Mouse (Mus musculus) cerebellum, adult 8-10 months (tissue): ENCODE measurements at regions not wholly inside any gene's neighbourhood (a gene's known extent, or its start where the extent isn't known, plus 50 kb on each side); places are given as distances from the start of the nearest gene placed in this dataset.

ENCODE experiments used
- DNase-seq: peaks from one replicate; pipeline ENCODE4 v3.0.0; 2022

GRCm38 (mm10) chr10:92219310-92219709 is 502.9 kb downstream of the Nedd1 start:
- DNase-seq, result no peak

GRCm38 (mm10) chr10:92170856-92171255 is 551.4 kb downstream of the Nedd1 start:
- DNase-seq, result no peak

GRCm38 (mm10) chr10:92166057-92166456 is 556.2 kb downstream of the Nedd1 start:
- DNase-seq, result no peak

GRCm38 (mm10) chr10:92164991-92165390 is 557.2 kb downstream of the Nedd1 start:
- no peak for DNase-seq

GRCm38 (mm10) chr10:92164648-92164960 is 557.6 kb downstream of the Nedd1 start:
- no peak for DNase-seq

- DNase-seq, result no peak
These were observed 558.2 kb downstream of the Nedd1 start for GRCm38 (mm10) chr10:92163851-92164647.

GRCm38 (mm10) chr10:92163071-92163504 is 559.1 kb downstream of the Nedd1 start:
- DNase-seq, result no peak

GRCm38 (mm10) chr10:92162473-92163011 is 559.7 kb downstream of the Nedd1 start:
- peak; percentile 16 for DNase-seq

GRCm38 (mm10) chr10:92161501-92161900 is 560.7 kb downstream of the Nedd1 start:
- DNase-seq, result no peak

- DNase-seq, result no peak
These were observed 576.0 kb downstream of the Nedd1 start for GRCm38 (mm10) chr10:92146263-92146662.

- DNase-seq, result no peak
These were observed 586.7 kb downstream of the Nedd1 start for GRCm38 (mm10) chr10:92135521-92135920.

- no peak for DNase-seq
These were observed 609.4 kb downstream of the Nedd1 start for GRCm38 (mm10) chr10:92112790-92113189.

GRCm38 (mm10) chr10:92106331-92106730 is 615.9 kb downstream of the Nedd1 start:
- DNase-seq, result no peak

GRCm38 (mm10) chr10:92103887-92104286 is 618.3 kb downstream of the Nedd1 start:
- DNase-seq, result no peak

GRCm38 (mm10) chr10:92102755-92103154 is 619.5 kb downstream of the Nedd1 start:
- DNase-seq, result no peak

- DNase-seq, result no peak
These were observed 624.7 kb downstream of the Nedd1 start for GRCm38 (mm10) chr10:92097562-92097961.

- no peak for DNase-seq
These were observed 625.1 kb downstream of the Nedd1 start for GRCm38 (mm10) chr10:92097081-92097480.

- DNase-seq, result no peak
These were observed 630.5 kb downstream of the Nedd1 start for GRCm38 (mm10) chr10:92091480-92092395.

GRCm38 (mm10) chr10:92082111-92082510 is 640.1 kb downstream of the Nedd1 start:
- no peak for DNase-seq

GRCm38 (mm10) chr10:92081199-92081598 is 641.0 kb downstream of the Nedd1 start:
- no peak for DNase-seq

GRCm38 (mm10) chr10:92079421-92079820 is 642.8 kb downstream of the Nedd1 start:
- no peak for DNase-seq

GRCm38 (mm10) chr10:92077291-92077690 is 644.9 kb downstream of the Nedd1 start:
- DNase-seq, result no peak

GRCm38 (mm10) chr10:92076754-92077153 is 645.5 kb downstream of the Nedd1 start:
- DNase-seq, result no peak

GRCm38 (mm10) chr10:92075469-92075868 is 646.8 kb downstream of the Nedd1 start:
- DNase-seq, result no peak
